Mouse (Mus musculus) liver, embryonic 14.5 days (tissue): Measurements from ENCODE around the gene Cltrn.

Experiments used
- CTCF ChIP-seq: IDR thresholded peaks from 2 replicates; pipeline ENCODE4 v1.5.1; 2016; ENCODE audit warnings: antibody characterized with exemption, low read depth, control low read depth
- EP300 ChIP-seq: IDR thresholded peaks from 2 replicates; pipeline ENCODE4 v1.6.1; 2016; ENCODE audit warnings: antibody characterized with exemption, low read depth

DNA sequence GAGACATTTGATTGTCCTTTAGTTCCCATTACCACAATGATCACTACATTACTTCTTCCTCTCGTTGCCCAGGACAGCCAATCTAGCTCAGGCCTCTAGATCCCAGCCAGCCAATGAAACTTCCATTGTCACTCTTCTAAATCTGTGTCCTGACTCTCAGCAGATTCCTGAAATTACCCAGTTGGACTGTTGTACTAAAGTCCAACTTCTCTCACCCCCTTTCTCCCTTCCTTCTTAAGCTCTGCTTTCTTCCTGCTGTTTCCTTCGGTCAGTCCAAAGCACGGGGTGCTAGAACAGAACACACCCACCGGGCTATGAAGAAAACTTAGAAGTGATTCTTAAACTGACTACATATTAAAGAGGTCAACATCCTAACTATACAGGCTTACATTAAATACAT, 19.7 kb upstream of the Cltrn start:
- TF ChIP-seq EP300 (no peak), CTCF (no peak)
